Mouse (Mus musculus): ENCODE measurements around the gene Otc. TPM values are rescaled to one million over a fixed set of nuclear protein-coding genes. Genes with fewer than 3 reads are reported as not detected.

The Otc gene
- polyA plus RNA-seq, 1 experiment: 0.21 TPM

- WGBS: 34% methylated on average over 1 of the region's 1 CpGs
- TF ChIP-seq CTCF (IDR thresholded peaks at IDR 0.05; ENCODE audit: insufficient read depth, low read length) (no peak), POLR2A (IDR thresholded peaks at IDR 0.05; ENCODE audit: borderline replicate concordance, extremely low read depth, low read depth, low read length) (no peak)
- Histone ChIP-seq H3K4me1 (ENCODE audit: control insufficient read depth, insufficient read depth, low read length) (no peaks in the 10 kb centered on the region; the same call in 1 of the 2 replicates), H3K4me3 (replicated peaks; ENCODE audit: extremely low read depth, low read depth, low read length) (no peak overlapping the region)
- no peak for DNase-seq
These were observed 5.7 kb downstream of the Otc start for GRCm38 (mm10) chrX:10257774-10258173.

GRCm38 (mm10) chrX:10258260-10258659 lies 6.2 kb downstream of the Otc start:
- Histone ChIP-seq H3K4me3 (replicated peaks; ENCODE audit: extremely low read depth, low read depth, low read length) (no peak overlapping the region), H3K4me1 (ENCODE audit: control insufficient read depth, insufficient read depth, low read length) (no peaks in the 10 kb centered on the region; the same call in 1 of the 2 replicates)
- no peak for TF ChIP-seq POLR2A (IDR thresholded peaks at IDR 0.05; ENCODE audit: borderline replicate concordance, extremely low read depth, low read depth, low read length)
- TF ChIP-seq CTCF (IDR thresholded peaks at IDR 0.05; ENCODE audit: insufficient read depth, low read length): no peak
- DNase-seq: no peak
- WGBS: 60% methylated on average over 5 of the region's 5 CpGs

- DNase-seq: no peak
- WGBS: 66% methylated on average over 3 of the region's 3 CpGs
- no peak for TF ChIP-seq POLR2A (IDR thresholded peaks at IDR 0.05; ENCODE audit: borderline replicate concordance, extremely low read depth, low read depth, low read length)
- no peak for TF ChIP-seq CTCF (IDR thresholded peaks at IDR 0.05; ENCODE audit: insufficient read depth, low read length)
- Histone ChIP-seq H3K4me3 (replicated peaks; ENCODE audit: extremely low read depth, low read depth, low read length) (no peak overlapping the region), H3K4me1 (ENCODE audit: control insufficient read depth, insufficient read depth, low read length) (no peaks in the 10 kb centered on the region)
These were observed 16.2 kb downstream of the Otc start for GRCm38 (mm10) chrX:10268308-10268707.

GRCm38 (mm10) chrX:10268761-10269437 lies 16.8 kb downstream of the Otc start:
- Histone ChIP-seq H3K4me1 (ENCODE audit: control insufficient read depth, insufficient read depth, low read length) (no peaks in the 10 kb centered on the region), H3K4me3 (replicated peaks; ENCODE audit: extremely low read depth, low read depth, low read length) (no peak overlapping the region)
- DNase-seq: no peak
- TF ChIP-seq POLR2A (IDR thresholded peaks at IDR 0.05; ENCODE audit: borderline replicate concordance, extremely low read depth, low read depth, low read length) (no peak), CTCF (IDR thresholded peaks at IDR 0.05; ENCODE audit: insufficient read depth, low read length) (no peak)
- WGBS: 84% methylated on average over 4 of the region's 4 CpGs

- DNase-seq: no peak
- TF ChIP-seq CTCF (IDR thresholded peaks at IDR 0.05; ENCODE audit: insufficient read depth, low read length) (no peak), POLR2A (IDR thresholded peaks at IDR 0.05; ENCODE audit: borderline replicate concordance, extremely low read depth, low read depth, low read length) (no peak)
- Histone ChIP-seq H3K4me3 (replicated peaks; ENCODE audit: extremely low read depth, low read depth, low read length) (no peak overlapping the region), H3K4me1 (ENCODE audit: control insufficient read depth, insufficient read depth, low read length) (no peaks in the 10 kb centered on the region)
- 88% methylated on average over 14 of the region's 14 CpGs for WGBS
These were observed 45.2 kb downstream of the Otc start for GRCm38 (mm10) chrX:10297341-10297740.

- TF ChIP-seq POLR2A (IDR thresholded peaks at IDR 0.05; ENCODE audit: borderline replicate concordance, extremely low read depth, low read depth, low read length) (no peak), CTCF (IDR thresholded peaks at IDR 0.05; ENCODE audit: insufficient read depth, low read length) (no peak)
- Histone ChIP-seq H3K4me1 (ENCODE audit: control insufficient read depth, insufficient read depth, low read length) (no peaks in the 10 kb centered on the region), H3K4me3 (replicated peaks; ENCODE audit: extremely low read depth, low read depth, low read length) (no peak overlapping the region)
- no peak for DNase-seq
- WGBS: 68% methylated on average over 4 of the region's 4 CpGs
These were observed 66.1 kb downstream of the Otc start for GRCm38 (mm10) chrX:10318176-10318575.

GRCm38 (mm10) chrX:10330246-10330645 lies 78.1 kb downstream of the Otc start:
- no peak for DNase-seq
- 48% methylated on average over 1 of the region's 1 CpGs for WGBS
- Histone ChIP-seq H3K4me3 (replicated peaks; ENCODE audit: extremely low read depth, low read depth, low read length) (no peak overlapping the region), H3K4me1 (ENCODE audit: control insufficient read depth, insufficient read depth, low read length) (no peaks in the 10 kb centered on the region)
- TF ChIP-seq CTCF (IDR thresholded peaks at IDR 0.05; ENCODE audit: insufficient read depth, low read length) (no peak), POLR2A (IDR thresholded peaks at IDR 0.05; ENCODE audit: borderline replicate concordance, extremely low read depth, low read depth, low read length) (no peak)

GRCm38 (mm10) chrX:10331749-10332148 lies 79.6 kb downstream of the Otc start:
- WGBS: 72% methylated on average over 1 of the region's 1 CpGs
- Histone ChIP-seq H3K4me3 (replicated peaks; ENCODE audit: extremely low read depth, low read depth, low read length) (no peak overlapping the region), H3K4me1 (ENCODE audit: control insufficient read depth, insufficient read depth, low read length) (no peaks in the 10 kb centered on the region)
- no peak for TF ChIP-seq CTCF (IDR thresholded peaks at IDR 0.05; ENCODE audit: insufficient read depth, low read length)
- no peak for TF ChIP-seq POLR2A (IDR thresholded peaks at IDR 0.05; ENCODE audit: borderline replicate concordance, extremely low read depth, low read depth, low read length)
- no peak for DNase-seq

- 38% methylated on average over 2 of the region's 2 CpGs for WGBS
- Histone ChIP-seq H3K4me3 (replicated peaks; ENCODE audit: extremely low read depth, low read depth, low read length) (no peak overlapping the region), H3K4me1 (ENCODE audit: control insufficient read depth, insufficient read depth, low read length) (no peaks in the 10 kb centered on the region)
- TF ChIP-seq POLR2A (IDR thresholded peaks at IDR 0.05; ENCODE audit: borderline replicate concordance, extremely low read depth, low read depth, low read length) (no peak), CTCF (IDR thresholded peaks at IDR 0.05; ENCODE audit: insufficient read depth, low read length) (no peak)
- DNase-seq: no peak
These were observed 84.7 kb downstream of the Otc start for GRCm38 (mm10) chrX:10336816-10337215.

GRCm38 (mm10) chrX:10355867-10356266 lies 103.8 kb downstream of the Otc start:
- TF ChIP-seq POLR2A (IDR thresholded peaks at IDR 0.05; ENCODE audit: borderline replicate concordance, extremely low read depth, low read depth, low read length) (no peak), CTCF (IDR thresholded peaks at IDR 0.05; ENCODE audit: insufficient read depth, low read length) (no peak)
- H3K4me1 ChIP-seq (ENCODE audit: control insufficient read depth, insufficient read depth, low read length): no peaks in the 10 kb centered on the region
- WGBS: 46% methylated on average over 4 of the region's 4 CpGs
- DNase-seq: no peak
- H3K4me3 ChIP-seq (replicated peaks; ENCODE audit: extremely low read depth, low read depth, low read length): no peak overlapping the region

Other genes with a start within 250 kb of the Otc start
- gene Srpx, start 134.6 kb upstream of the Otc start, polyA plus RNA-seq (2012; rRNA removed): 20.7 and 22.2 TPM in 2 replicates
- 1.1 and 2.2 TPM in 2 replicates for gene Rpgr, start 35.4 kb upstream of the Otc start, polyA plus RNA-seq (2012; rRNA removed)
- 635 and 712 TPM in 2 replicates for gene Tspan7, start 232.9 kb downstream of the Otc start, polyA plus RNA-seq (2012; rRNA removed)

Data from lung, adult 2 months (tissue).